Mouse (Mus musculus) liver, embryonic 14.5 days (tissue): ENCODE results near the gene Ppat. TPM values are rescaled to one million over a fixed set of nuclear protein-coding genes. Genes with fewer than 3 reads are reported as not detected.

Experiments
- ATAC-seq: fragments of 200-750 bp; cut with Nextera tagmentation; 2 replicates; pipeline ENCODE4 v1.8.0; 2017; ENCODE audit warnings: moderate number of reproducible peaks, mild to moderate bottlenecking, moderate library complexity; ENCODE audit not compliant: insufficient read depth
- DNase-seq, 3 experiments: peaks; one replicate each; pipeline ENCODE4 v3.0.0-alpha.2; 2012 to 2013; ENCODE audit warnings: low read depth in 3 of 3, low spot score in 3 of 3
- H3K27ac ChIP-seq: fragments of 300-500 bp; sonication (generic); 2 replicates; pipeline ENCODE4 v1.5.1; 2014; ENCODE audit warnings: moderate library complexity, mild to moderate bottlenecking, control low read depth, inconsistent platforms
- H3K27me3 ChIP-seq: fragments of 300-500 bp; sonication (generic); 2 replicates; pipeline ENCODE4 v1.6.1; 2014; ENCODE audit warnings: mild to moderate bottlenecking, low read length, moderate library complexity; ENCODE audit not compliant: control insufficient read depth, insufficient read depth
- H3K36me3 ChIP-seq: fragments of 300-500 bp; sonication (generic); replicated peaks from 2 replicates; pipeline ENCODE4 v1.6.1; 2014; ENCODE audit warnings: low read depth; ENCODE audit not compliant: control insufficient read depth, insufficient read depth
- H3K4me1 ChIP-seq, 2 experiments: fragments of 200-500 bp in 1 of 2; fragments of 300-500 bp in 1 of 2; sonication (generic) in 1 of 2; replicated peaks; 2 replicates each; pipeline ENCODE4 v1.6.1; 2012 to 2014; ENCODE audit warnings: antibody characterized with exemption in 1 of 2, inconsistent platforms in 1 of 2, low read length in 1 of 2; ENCODE audit not compliant: control insufficient read depth in 2 of 2, insufficient read depth in 2 of 2
- H3K4me2 ChIP-seq: fragments of 300-500 bp; sonication (generic); 2 replicates; pipeline ENCODE4 v1.6.1; 2014; ENCODE audit warnings: low read depth, mild to moderate bottlenecking, control low read depth, moderate library complexity
- H3K4me3 ChIP-seq, 2 experiments: fragments of 200-500 bp in 1 of 2; fragments of 300-500 bp in 1 of 2; sonication (generic) in 1 of 2; 2 replicates each; pipeline ENCODE4 v1.5.1; 2012 to 2014; ENCODE audit warnings: low read depth in 2 of 2, low read length in 2 of 2, mild to moderate bottlenecking in 2 of 2, control low read depth in 1 of 2, inconsistent platforms in 1 of 2, moderate library complexity in 1 of 2; ENCODE audit not compliant: insufficient read depth in 1 of 2
- H3K9ac ChIP-seq: fragments of 300-500 bp; sonication (generic); replicated peaks from 2 replicates; pipeline ENCODE4 v1.6.1; 2014; ENCODE audit warnings: mild to moderate bottlenecking, control low read depth, moderate library complexity
- H3K9me3 ChIP-seq: fragments of 300-500 bp; sonication (generic); 2 replicates; pipeline ENCODE4 v1.6.1; 2016; ENCODE audit warnings: low read length, mixed read lengths; ENCODE audit not compliant: control insufficient read depth
- CTCF ChIP-seq: IDR thresholded peaks from 2 replicates; pipeline ENCODE4 v1.5.1; 2016; ENCODE audit warnings: antibody characterized with exemption, low read depth, control low read depth
- EP300 ChIP-seq: IDR thresholded peaks from 2 replicates; pipeline ENCODE4 v1.6.1; 2016; ENCODE audit warnings: antibody characterized with exemption, low read depth
- WGBS: fragments of 180-500 bp; shearing (Covaris S2); extraction: QIAGEN DNeasy Blood & Tissue Kit; methylation state at CpG from one replicate; pipeline ENCODE4 v1.1.7; 2014; ENCODE audit not compliant: insufficient replicate concordance; 5-methylcytosine and 5-hydroxymethylcytosine counted together
- polyA plus RNA-seq, 2 experiments: library from polyadenylated mRNA; depleted of rRNA in 1 of 2; stranded (reverse) in 1 of 2; unstranded in 1 of 2; fragments of >200 nt; fragmentation: Nextera tagmentation in 1 of 2; extraction: Ambion mirVana in 1 of 2; gene quantifications; 2 replicates each; pipeline versions ENCODE4 v1.2.1 to v1.2.3; 2012 to 2014

The Ppat gene
- polyA plus RNA-seq, 2 experiments, result 15.3 to 29.2 TPM

- ATAC-seq (peak; percentile 77), DNase-seq (peak; percentile 11 to 41 (median 23))
- 31% methylated on average over 16 of the region's 16 CpGs for WGBS
- no peaks in the 10 kb centered on the region for H3K27me3 ChIP-seq
- H3K4me2 ChIP-seq, result peak overlapping the region; percentile 67
- H3K9ac ChIP-seq, result peak overlapping the region; percentile 40
- peak overlapping the region; percentile 39 to 67 for H3K4me3 ChIP-seq
- H3K36me3 ChIP-seq, result no peaks in the 10 kb centered on the region; the same call in 1 of the 2 replicates
- no peak overlapping the region for H3K27ac ChIP-seq
- no peaks in the 10 kb centered on the region for H3K9me3 ChIP-seq
- no peak for TF ChIP-seq CTCF
- TF ChIP-seq EP300, result no peak
- H3K4me1 ChIP-seq, result 0 out of 4 replicates have a peak, but pooled peaks cover 0 to 4% of the 10 kb centered on the region in 2 experiments
Measured at GRCm38 (mm10) chr5:76868693-76869286, 82.6 kb downstream of the Ppat start.

- no peaks in the 10 kb centered on the region for H3K27me3 ChIP-seq
- H3K9ac ChIP-seq, result no peak overlapping the region
- H3K4me2 ChIP-seq, result no peak overlapping the region
- no peaks in the 10 kb centered on the region for H3K9me3 ChIP-seq
- no peak for ATAC-seq
- no peaks in the 10 kb centered on the region; the same call in 1 of the 2 replicates for H3K36me3 ChIP-seq
- 71% methylated on average over 8 of the region's 8 CpGs for WGBS
- H3K4me1 ChIP-seq, result 0 out of 4 replicates have a peak, but pooled peaks cover 0 to 4% of the 10 kb centered on the region in 2 experiments
- no peak overlapping the region for H3K4me3 ChIP-seq
- no peak for DNase-seq
- no peak overlapping the region for H3K27ac ChIP-seq
- no peak for TF ChIP-seq CTCF
- no peak for TF ChIP-seq EP300
Measured at GRCm38 (mm10) chr5:76866819-76867218, 84.6 kb downstream of the Ppat start.

Other genes with a start within 250 kb of the Ppat start
- 4.4 and 6.7 TPM in 2 replicates for gene Aasdh, start 46.1 kb downstream of the Ppat start, polyA plus RNA-seq (2012; rRNA removed)
- gene Aasdh, start 46.1 kb downstream of the Ppat start, polyA plus RNA-seq (2014; fragmentation: Nextera tagmentation; extraction: Ambion mirVana), result 5.2 and 5.3 TPM in 2 replicates
- 51.6 and 78.7 TPM in 2 replicates for gene Paics, start 271 bp downstream of the Ppat start, polyA plus RNA-seq (2012; rRNA removed)
- 172 and 185 TPM in 2 replicates for gene Paics, start 271 bp downstream of the Ppat start, polyA plus RNA-seq (2014; fragmentation: Nextera tagmentation; extraction: Ambion mirVana)
- gene Srp72, start 23.1 kb upstream of the Ppat start, polyA plus RNA-seq (2012; rRNA removed), result 23.7 and 32.3 TPM in 2 replicates
- gene Srp72, start 23.1 kb upstream of the Ppat start, polyA plus RNA-seq (2014; fragmentation: Nextera tagmentation; extraction: Ambion mirVana), result 44.8 and 45.5 TPM in 2 replicates
- gene Arl9, start 52.5 kb upstream of the Ppat start, polyA plus RNA-seq (2012; rRNA removed), result 0.38 and 0.40 TPM in 2 replicates
- not detected in 2 replicates for gene Arl9, start 52.5 kb upstream of the Ppat start, polyA plus RNA-seq (2014; fragmentation: Nextera tagmentation; extraction: Ambion mirVana)
- 0.18 and 0.24 TPM in 2 replicates for gene Thegl, start 64.4 kb upstream of the Ppat start, polyA plus RNA-seq (2012; rRNA removed)
- 0.33 and 0.43 TPM in 2 replicates for gene Thegl, start 64.4 kb upstream of the Ppat start, polyA plus RNA-seq (2014; fragmentation: Nextera tagmentation; extraction: Ambion mirVana)
- 0.51 and 0.74 TPM in 2 replicates for gene Hopx, start 163.5 kb upstream of the Ppat start, polyA plus RNA-seq (2012; rRNA removed)
- gene Hopx, start 163.5 kb upstream of the Ppat start, polyA plus RNA-seq (2014; fragmentation: Nextera tagmentation; extraction: Ambion mirVana), result 0.19 TPM in 1 of 2 replicates, not detected in the other